Mouse (Mus musculus): ENCODE measurements around the gene Spata21. TPM values are rescaled to one million over a fixed set of nuclear protein-coding genes. Genes with fewer than 3 reads are reported as not detected.

Spata21 gene
- not detected for polyA plus RNA-seq (2014; fragmentation: Illumina TruSeq; extraction: RNeasy Lipid Tissue Mini Kit (QIAGEN cat#74804); ENCODE audit: low replicate concordance)

DNA sequence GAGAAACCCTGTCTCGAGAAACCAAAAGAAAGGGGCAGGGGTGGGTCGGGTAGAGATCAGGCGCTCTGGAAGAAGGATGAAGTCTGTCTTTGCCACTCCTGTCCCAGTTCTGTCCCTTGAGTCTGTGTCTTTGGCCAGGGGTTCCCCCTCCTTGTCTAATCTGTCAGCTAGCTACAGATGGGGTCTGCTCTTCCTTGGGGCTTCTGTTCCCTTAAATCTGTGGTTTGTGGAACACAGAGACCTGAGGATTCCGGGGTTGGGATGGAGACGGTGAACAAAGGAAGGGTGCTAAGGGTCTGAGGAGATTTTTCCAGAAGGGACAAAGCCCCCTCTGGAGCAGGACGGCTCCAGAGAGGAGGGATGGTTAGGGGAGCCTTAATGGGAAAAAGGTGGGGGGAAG is at the start of gene Spata21:
Spata21 (plus strand) TSS at position 301 of the 400 bp plus-strand sequence.

DNA sequence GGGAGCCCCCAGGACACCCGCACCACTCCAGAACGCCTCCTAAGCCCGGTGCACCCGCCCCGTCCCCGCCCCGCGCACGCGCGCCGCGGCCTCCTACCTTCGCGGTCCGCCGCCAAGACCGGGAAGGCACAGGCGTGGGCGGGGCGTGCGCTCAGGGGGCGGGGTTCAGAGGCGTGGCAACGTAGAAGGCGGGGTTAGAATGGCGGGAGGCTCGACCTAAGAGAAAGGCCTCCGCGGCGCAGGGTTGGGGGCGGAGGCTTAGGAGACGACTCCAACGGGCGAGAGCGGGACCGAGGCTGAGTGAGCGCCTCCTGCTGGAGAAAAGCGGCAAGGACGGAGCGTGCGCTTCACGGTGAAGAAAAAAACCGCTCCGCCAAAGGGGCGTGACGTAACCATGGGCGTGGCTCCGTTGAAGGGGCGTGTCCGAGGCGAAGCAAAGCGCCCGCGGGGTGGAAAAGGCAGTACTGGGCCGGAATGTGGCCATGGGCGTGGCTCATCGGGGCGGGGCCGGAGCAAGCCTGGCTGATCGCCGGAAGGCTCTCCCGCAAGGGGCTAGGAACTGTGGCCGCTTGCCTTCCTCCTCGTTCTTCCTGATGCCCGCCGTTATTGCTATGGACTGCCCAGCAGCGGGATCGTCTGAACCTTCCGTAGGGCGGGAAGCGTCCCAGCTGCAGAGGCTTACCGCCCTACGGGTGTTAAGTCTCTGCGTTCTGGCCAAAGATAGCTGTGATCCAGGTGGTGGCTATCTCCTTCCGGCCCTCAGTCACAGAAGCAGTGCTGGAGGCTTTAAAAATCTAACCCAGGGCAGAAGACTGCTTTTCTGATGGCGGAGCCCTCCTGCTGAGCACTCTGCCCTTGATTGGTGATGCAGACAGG is 27.5 kb upstream of the Spata21 start, which contains the start of gene Crocc:
Crocc (minus strand) TSS at position 125 of the 876 bp plus-strand sequence.

DNA sequence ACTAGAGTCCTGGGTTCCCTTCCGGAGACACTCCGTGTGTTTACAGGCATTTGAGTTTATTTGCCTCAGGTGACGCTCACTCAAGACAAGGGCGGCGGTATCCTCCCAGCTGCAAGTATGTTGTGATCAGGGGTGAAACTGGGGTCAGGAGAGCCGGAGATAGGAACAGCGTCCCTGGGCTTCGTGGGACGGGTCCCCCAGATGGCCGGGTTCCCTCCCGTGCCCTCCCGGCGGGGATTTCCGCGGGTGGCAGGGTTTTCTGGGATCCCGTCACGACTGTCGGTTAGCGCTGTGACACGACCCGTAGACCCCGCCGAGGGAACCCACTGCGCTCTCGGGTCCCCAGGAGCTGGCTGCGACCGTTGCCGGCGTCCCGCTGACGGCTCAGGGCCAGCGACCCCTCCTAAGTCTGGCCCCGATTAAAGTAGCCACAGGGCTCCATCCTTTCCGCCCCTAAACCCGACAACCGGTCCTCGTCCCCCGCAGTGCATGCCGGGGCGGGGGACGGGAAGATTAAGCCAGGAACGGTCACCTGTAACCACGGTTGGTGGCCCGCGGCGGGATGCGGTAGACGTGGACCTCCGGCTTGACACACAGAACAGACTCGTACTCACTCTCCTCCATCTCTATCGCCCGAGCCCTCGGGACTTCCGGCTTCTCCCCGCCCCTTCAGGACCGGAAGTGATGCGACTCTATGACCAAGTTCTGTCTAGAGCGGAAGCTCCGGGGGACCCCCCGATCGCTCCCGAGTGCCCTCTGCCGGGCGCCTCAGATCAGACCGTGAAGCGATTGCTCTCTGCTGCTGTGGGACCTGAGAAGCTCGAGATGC is 10.2 kb upstream of the Spata21 start, which contains the start of gene Necap2:
Necap2 (minus strand) TSS at position 677 of the 829 bp plus-strand sequence.

DNA sequence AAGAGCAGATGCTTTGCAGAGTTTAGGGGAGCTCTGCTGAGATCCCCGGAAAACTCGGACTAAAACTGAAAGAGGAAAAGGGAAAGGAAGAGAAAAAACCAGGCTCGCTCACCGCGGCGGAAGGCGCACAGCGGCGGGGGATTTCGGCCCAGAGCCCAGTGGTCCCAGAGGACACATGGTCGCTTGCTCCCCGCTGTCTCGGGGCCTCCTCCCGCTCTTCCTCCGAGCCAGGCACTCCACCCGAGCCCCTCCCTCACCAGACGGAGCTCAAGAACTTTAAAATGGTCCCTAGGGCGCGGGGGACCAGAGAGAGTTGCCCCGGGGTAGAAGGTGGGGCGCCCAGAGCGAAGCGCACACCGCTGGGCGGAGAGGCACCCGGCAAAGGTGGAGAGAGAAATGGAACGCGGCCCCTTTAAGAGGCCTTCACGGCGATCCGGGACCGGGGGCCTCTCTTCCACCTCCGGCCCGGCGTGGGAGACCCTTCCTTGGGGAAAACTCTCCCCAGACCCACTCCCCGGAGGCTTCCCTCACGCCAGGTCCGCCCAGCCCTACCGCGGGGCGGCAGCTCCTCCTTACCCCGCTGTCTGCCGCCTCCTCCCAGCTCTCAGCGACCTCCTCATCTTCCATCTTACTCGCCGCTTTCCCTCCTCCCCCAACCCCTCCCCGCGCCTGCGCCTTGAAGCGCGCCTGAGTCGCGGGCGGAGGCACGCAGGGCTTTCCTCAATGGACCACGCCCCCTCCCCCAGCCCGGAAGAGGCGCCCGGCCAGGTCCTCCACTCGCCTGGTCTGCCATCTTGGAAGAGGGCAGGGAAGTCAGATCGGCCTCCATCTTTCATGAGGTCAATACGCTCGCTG is 51.2 kb downstream of the Spata21 start, which contains the start of gene Szrd1:
Szrd1 (minus strand) TSS at position 660 of the 855 bp plus-strand sequence.

DNA sequence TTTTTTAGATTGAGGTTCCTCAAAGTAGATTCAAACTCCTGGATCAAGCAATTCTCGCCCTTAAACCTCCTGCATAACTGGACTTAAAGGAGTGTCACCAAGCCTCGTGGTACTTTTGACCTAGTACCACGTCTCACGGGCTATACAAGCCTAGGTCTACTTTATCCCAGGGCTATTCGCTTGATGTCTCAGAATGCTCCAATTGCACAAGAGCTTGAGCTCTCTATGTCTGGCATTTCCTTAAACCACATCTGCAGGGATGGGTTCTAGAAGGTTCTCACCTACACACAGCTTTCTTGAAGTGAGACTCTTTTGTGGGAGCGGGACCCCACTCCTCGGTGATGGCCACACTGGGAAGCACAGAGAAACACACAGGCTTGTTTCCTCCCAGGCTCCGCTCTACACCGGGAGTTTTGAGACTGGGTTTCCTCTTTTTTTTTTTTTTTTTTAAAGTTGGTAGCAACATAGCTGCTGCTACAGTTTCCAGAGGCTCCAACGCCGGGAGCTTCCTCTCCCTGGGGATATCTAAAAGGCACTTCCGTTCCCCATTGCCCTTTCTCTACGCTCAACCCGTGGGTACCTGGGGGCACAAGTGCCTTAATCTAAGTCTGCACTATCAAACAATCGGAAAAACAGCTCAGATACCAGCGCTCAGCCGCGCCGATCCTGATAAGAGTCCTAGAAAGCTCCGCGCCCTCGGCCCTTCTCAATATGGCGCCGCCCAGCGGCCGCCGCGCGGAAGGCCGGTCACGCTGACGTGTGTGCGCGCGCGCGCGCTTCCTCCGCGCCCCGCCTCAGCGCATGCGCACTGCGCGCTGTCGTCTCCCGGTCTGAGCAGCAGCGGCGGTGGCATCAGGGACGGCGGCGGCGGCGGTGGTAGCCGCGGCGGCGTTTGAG is 59.2 kb downstream of the Spata21 start, which contains the start of gene Fbxo42:
Fbxo42 (plus strand) TSS at position 802 of the 897 bp plus-strand sequence.

Other genes with a start within 250 kb of the Spata21 start
- gene Padi1, start 242.6 kb upstream of the Spata21 start, polyA plus RNA-seq (2014; fragmentation: Illumina TruSeq; extraction: RNeasy Lipid Tissue Mini Kit (QIAGEN cat#74804); ENCODE audit: low replicate concordance), result not detected
- 0.63 TPM for gene Padi2, start 182.0 kb upstream of the Spata21 start, polyA plus RNA-seq (2014; fragmentation: Illumina TruSeq; extraction: RNeasy Lipid Tissue Mini Kit (QIAGEN cat#74804); ENCODE audit: low replicate concordance)
- 90.7 TPM for gene Sdhb, start 127.1 kb upstream of the Spata21 start, polyA plus RNA-seq (2014; fragmentation: Illumina TruSeq; extraction: RNeasy Lipid Tissue Mini Kit (QIAGEN cat#74804); ENCODE audit: low replicate concordance)
- gene Atp13a2, start 101.5 kb upstream of the Spata21 start, polyA plus RNA-seq (2014; fragmentation: Illumina TruSeq; extraction: RNeasy Lipid Tissue Mini Kit (QIAGEN cat#74804); ENCODE audit: low replicate concordance), result 0.15 TPM
- gene Mfap2, start 77.9 kb upstream of the Spata21 start, polyA plus RNA-seq (2014; fragmentation: Illumina TruSeq; extraction: RNeasy Lipid Tissue Mini Kit (QIAGEN cat#74804); ENCODE audit: low replicate concordance), result not detected
- not detected for gene Crocc, start 27.8 kb upstream of the Spata21 start, polyA plus RNA-seq (2014; fragmentation: Illumina TruSeq; extraction: RNeasy Lipid Tissue Mini Kit (QIAGEN cat#74804); ENCODE audit: low replicate concordance)
- gene Necap2, start 10.0 kb upstream of the Spata21 start, polyA plus RNA-seq (2014; fragmentation: Illumina TruSeq; extraction: RNeasy Lipid Tissue Mini Kit (QIAGEN cat#74804); ENCODE audit: low replicate concordance), result 6.0 TPM
- gene Szrd1, start 51.4 kb downstream of the Spata21 start, polyA plus RNA-seq (2014; fragmentation: Illumina TruSeq; extraction: RNeasy Lipid Tissue Mini Kit (QIAGEN cat#74804); ENCODE audit: low replicate concordance), result 16.2 TPM
- 5.8 TPM for gene Fbxo42, start 59.6 kb downstream of the Spata21 start, polyA plus RNA-seq (2014; fragmentation: Illumina TruSeq; extraction: RNeasy Lipid Tissue Mini Kit (QIAGEN cat#74804); ENCODE audit: low replicate concordance)
- not detected for gene Rsg1, start 125.6 kb downstream of the Spata21 start, polyA plus RNA-seq (2014; fragmentation: Illumina TruSeq; extraction: RNeasy Lipid Tissue Mini Kit (QIAGEN cat#74804); ENCODE audit: low replicate concordance)
- gene Arhgef19, start 151.2 kb downstream of the Spata21 start, polyA plus RNA-seq (2014; fragmentation: Illumina TruSeq; extraction: RNeasy Lipid Tissue Mini Kit (QIAGEN cat#74804); ENCODE audit: low replicate concordance), result 1.4 TPM
- 1.7 TPM for gene Epha2, start 212.9 kb downstream of the Spata21 start, polyA plus RNA-seq (2014; fragmentation: Illumina TruSeq; extraction: RNeasy Lipid Tissue Mini Kit (QIAGEN cat#74804); ENCODE audit: low replicate concordance)